Mouse (Mus musculus): ENCODE measurements around the gene Apol8. TPM values are rescaled to one million over a fixed set of nuclear protein-coding genes. Genes with fewer than 3 reads are reported as not detected.

Apol8 gene
- total and polyA plus RNA-seq, 2 experiments from 2014 or later: 0.44 to 2.0 TPM

- H3K9me3 ChIP-seq (ENCODE audit: low read length): no peaks in the 10 kb centered on the region
- H3K4me3 ChIP-seq (ENCODE audit: low read depth, low read length): no peak overlapping the region
- TF ChIP-seq CTCF (IDR thresholded peaks at IDR 0.05; ENCODE audit: low read depth): no peak
- DNase-seq (no peak), ATAC-seq (no peak)
- H3K9ac ChIP-seq: no peak overlapping the region
- no peak overlapping the region for H3K4me2 ChIP-seq (ENCODE audit: low read depth)
- H3K27ac ChIP-seq (ENCODE audit: low read depth, low read length): 0 out of 2 replicates have a peak overlapping the region, but pooled peaks have one; percentile 29
- no peaks in the 10 kb centered on the region for H3K4me1 ChIP-seq (ENCODE audit: insufficient read depth)
- H3K27me3 ChIP-seq (ENCODE audit: insufficient read depth, low read length): no peaks in the 10 kb centered on the region
- 0 out of 2 replicates have a peak, but pooled peaks cover 6% of the 10 kb centered on the region for H3K36me3 ChIP-seq (ENCODE audit: insufficient read depth)
Measured at GRCm38 (mm10) chr15:77800511-77800910, 43.7 kb upstream of the Apol8 start.

GRCm38 (mm10) chr15:77799491-77800474 is 43.0 kb upstream of the Apol8 start:
- no peak for ATAC-seq
- no peak for DNase-seq
- H3K4me2 ChIP-seq (ENCODE audit: low read depth): no peak overlapping the region
- 0 out of 2 replicates have a peak, but pooled peaks cover 6% of the 10 kb centered on the region for H3K36me3 ChIP-seq (ENCODE audit: insufficient read depth)
- H3K9me3 ChIP-seq (ENCODE audit: low read length): no peaks in the 10 kb centered on the region
- no peaks in the 10 kb centered on the region for H3K4me1 ChIP-seq (ENCODE audit: insufficient read depth)
- no peak for TF ChIP-seq CTCF (IDR thresholded peaks at IDR 0.05; ENCODE audit: low read depth)
- no peak overlapping the region for H3K9ac ChIP-seq
- H3K4me3 ChIP-seq (ENCODE audit: low read depth, low read length): no peak overlapping the region
- no peaks in the 10 kb centered on the region for H3K27me3 ChIP-seq (ENCODE audit: insufficient read depth, low read length)
- peak overlapping the region; percentile 59; the same call in 1 of the 2 replicates for H3K27ac ChIP-seq (ENCODE audit: low read depth, low read length)
- WGBS: 90% methylated on average over 8 of the region's 8 CpGs

- WGBS: 33% methylated on average over 14 of the region's 14 CpGs
- Histone ChIP-seq H3K27me3 (ENCODE audit: insufficient read depth, low read length) (no peaks in the 10 kb centered on the region), H3K4me1 (ENCODE audit: insufficient read depth) (no peaks in the 10 kb centered on the region), H3K27ac (ENCODE audit: low read depth, low read length) (peak overlapping the region; percentile 59), H3K9me3 (ENCODE audit: low read length) (no peaks in the 10 kb centered on the region), H3K4me3 (ENCODE audit: low read depth, low read length) (no peak overlapping the region), H3K9ac (0 out of 2 replicates have a peak overlapping the region, but pooled peaks have one; percentile 3), H3K4me2 (ENCODE audit: low read depth) (no peak overlapping the region), H3K36me3 (ENCODE audit: insufficient read depth) (0 out of 2 replicates have a peak, but pooled peaks cover 12% of the 10 kb centered on the region)
- no peak for TF ChIP-seq CTCF (IDR thresholded peaks at IDR 0.05; ENCODE audit: low read depth)
- no peak for DNase-seq
- peak; percentile 48 for ATAC-seq
Measured at GRCm38 (mm10) chr15:77798664-77799490, 42.1 kb upstream of the Apol8 start.

- no peak overlapping the region for H3K4me3 ChIP-seq (ENCODE audit: low read depth, low read length)
- H3K4me2 ChIP-seq (ENCODE audit: low read depth): no peak overlapping the region
- H3K36me3 ChIP-seq (ENCODE audit: insufficient read depth): 0 out of 2 replicates have a peak, but pooled peaks cover 13% of the 10 kb centered on the region
- DNase-seq (no peak), ATAC-seq (no peak)
- H3K4me1 ChIP-seq (ENCODE audit: insufficient read depth): no peaks in the 10 kb centered on the region
- WGBS: 80% methylated on average over 14 of the region's 14 CpGs
- peak overlapping the region; percentile 59 for H3K27ac ChIP-seq (ENCODE audit: low read depth, low read length)
- no peaks in the 10 kb centered on the region for H3K9me3 ChIP-seq (ENCODE audit: low read length)
- no peak overlapping the region for H3K9ac ChIP-seq
- H3K27me3 ChIP-seq (ENCODE audit: insufficient read depth, low read length): no peaks in the 10 kb centered on the region
- no peak for TF ChIP-seq CTCF (IDR thresholded peaks at IDR 0.05; ENCODE audit: low read depth)
Measured at GRCm38 (mm10) chr15:77797609-77798411, 41.0 kb upstream of the Apol8 start.

- ATAC-seq (no peak), DNase-seq (no peak)
- TF ChIP-seq CTCF (IDR thresholded peaks at IDR 0.05; ENCODE audit: low read depth): no peak
- H3K4me2 ChIP-seq (ENCODE audit: low read depth): no peak overlapping the region
- no peak overlapping the region for H3K27ac ChIP-seq (ENCODE audit: low read depth, low read length)
- H3K9ac ChIP-seq: no peak overlapping the region
- WGBS: 94% methylated on average over 26 of the region's 26 CpGs
- H3K36me3 ChIP-seq (ENCODE audit: insufficient read depth): peaks cover 12% of the 10 kb centered on the region; the same call in 1 of the 2 replicates
- H3K9me3 ChIP-seq (ENCODE audit: low read length): no peaks in the 10 kb centered on the region
- no peaks in the 10 kb centered on the region for H3K4me1 ChIP-seq (ENCODE audit: insufficient read depth)
- no peaks in the 10 kb centered on the region for H3K27me3 ChIP-seq (ENCODE audit: insufficient read depth, low read length)
- H3K4me3 ChIP-seq (ENCODE audit: low read depth, low read length): no peak overlapping the region
Measured at GRCm38 (mm10) chr15:77796409-77797035, 39.7 kb upstream of the Apol8 start.

GRCm38 (mm10) chr15:77794908-77795356 is 38.1 kb upstream of the Apol8 start:
- no peak overlapping the region for H3K9ac ChIP-seq
- no peak for TF ChIP-seq CTCF (IDR thresholded peaks at IDR 0.05; ENCODE audit: low read depth)
- H3K4me3 ChIP-seq (ENCODE audit: low read depth, low read length): no peak overlapping the region
- WGBS: 91% methylated on average over 13 of the region's 13 CpGs
- no peaks in the 10 kb centered on the region for H3K27me3 ChIP-seq (ENCODE audit: insufficient read depth, low read length)
- no peak for DNase-seq
- ATAC-seq: no peak
- H3K4me1 ChIP-seq (ENCODE audit: insufficient read depth): no peaks in the 10 kb centered on the region
- H3K9me3 ChIP-seq (ENCODE audit: low read length): no peaks in the 10 kb centered on the region
- H3K4me2 ChIP-seq (ENCODE audit: low read depth): no peak overlapping the region
- no peak overlapping the region for H3K27ac ChIP-seq (ENCODE audit: low read depth, low read length)
- H3K36me3 ChIP-seq (ENCODE audit: insufficient read depth): peaks cover 26% of the 10 kb centered on the region

Measured in forebrain, postnatal 0 days (tissue).